Mouse (Mus musculus): ENCODE data around the gene Tnfsf13b. TPM values are rescaled to one million over a fixed set of nuclear protein-coding genes. Genes with fewer than 3 reads are reported as not detected.

The Tnfsf13b gene
- polyA plus RNA-seq (2015; fragmentation: Nextera tagmentation; extraction: Ambion mirVana) = 0.23 and 0.52 TPM in 2 replicates

GRCm38 (mm10) chr8:10006156-10006985 lies at the start of gene Tnfsf13b:
Tnfsf13b (plus strand) TSS chr8:10006467.
- Histone ChIP-seq H3K4me1 (ENCODE audit: control insufficient read depth, insufficient read depth, low read length) (peaks cover 4% of the 10 kb centered on the region; the same call in 1 of the 2 replicates), H3K9me3 (replicated peaks; ENCODE audit: control insufficient read depth, low read length, poor library complexity, severe bottlenecking) (no peaks in the 10 kb centered on the region), H3K27ac (ENCODE audit: low read length) (no peak within 1 kb of the TSS), H3K4me2 (ENCODE audit: low read length) (peak within 1 kb of the TSS; percentile 78), H3K27me3 (ENCODE audit: control insufficient read depth, insufficient read depth, low read depth, low read length) (peaks cover 4% of the 10 kb centered on the region; the same call in 1 of the 2 replicates), H3K9ac (ENCODE audit: low read depth, low read length) (peak within 1 kb of the TSS; percentile 65), H3K4me3 (ENCODE audit: low read depth, low read length) (peak within 1 kb of the TSS; percentile 45), H3K36me3 (ENCODE audit: control insufficient read depth, insufficient read depth, low read length) (no peaks in the 10 kb centered on the region)
- no peak for ATAC-seq
- 83% methylated on average over 16 of the region's 16 CpGs for WGBS

DNA sequence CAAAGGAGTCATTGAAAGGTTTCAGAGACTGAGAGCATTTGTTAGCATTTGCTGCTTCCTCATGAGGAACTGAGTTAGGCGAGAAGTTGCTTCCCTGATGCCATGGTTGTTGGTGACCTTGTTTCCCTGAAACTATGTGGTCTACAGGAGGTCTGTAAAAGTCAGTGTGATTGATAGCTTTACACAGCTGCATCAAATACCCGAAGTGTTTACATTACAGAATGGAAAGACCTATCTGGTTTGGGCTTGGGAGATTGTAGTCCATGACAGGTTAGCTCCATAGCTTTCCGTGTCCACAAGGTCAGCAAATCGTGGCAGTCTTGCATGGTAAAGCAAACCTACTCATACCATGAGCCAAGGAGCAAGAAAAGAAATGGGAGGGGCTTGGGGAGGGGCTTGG lies 47.9 kb upstream of the Tnfsf13b start:
- no peak overlapping the region for H3K9ac ChIP-seq (ENCODE audit: low read depth, low read length)
- H3K9me3 ChIP-seq (replicated peaks; ENCODE audit: control insufficient read depth, low read length, poor library complexity, severe bottlenecking) = no peaks in the 10 kb centered on the region
- H3K4me1 ChIP-seq (ENCODE audit: control insufficient read depth, insufficient read depth, low read length) = no peaks in the 10 kb centered on the region
- 76% methylated on average over 4 of the region's 4 CpGs for WGBS
- H3K36me3 ChIP-seq (ENCODE audit: control insufficient read depth, insufficient read depth, low read length) = no peaks in the 10 kb centered on the region
- H3K27me3 ChIP-seq (ENCODE audit: control insufficient read depth, insufficient read depth, low read depth, low read length) = no peaks in the 10 kb centered on the region
- no peak overlapping the region for H3K4me2 ChIP-seq (ENCODE audit: low read length)
- ATAC-seq = no peak
- no peak overlapping the region for H3K27ac ChIP-seq (ENCODE audit: low read length)
- no peak overlapping the region for H3K4me3 ChIP-seq (ENCODE audit: low read depth, low read length)

DNA sequence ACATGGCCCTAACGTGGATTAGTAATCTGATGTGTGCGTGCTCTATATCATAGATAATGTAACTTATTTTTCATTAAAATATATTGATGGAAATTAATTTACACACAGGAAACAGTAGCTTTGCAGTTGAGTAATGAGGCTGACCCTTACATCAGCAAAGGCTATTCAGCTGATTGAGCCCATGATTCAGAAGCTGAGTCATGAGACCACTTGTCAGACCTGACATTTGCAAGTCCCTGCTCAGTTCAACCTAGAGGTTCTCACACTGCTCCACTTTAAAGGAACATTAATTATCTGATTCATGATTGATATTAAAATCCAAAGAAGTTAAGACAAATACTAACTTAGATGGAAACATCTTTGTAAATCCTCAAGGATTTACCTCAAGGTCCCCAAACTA lies 46.3 kb upstream of the Tnfsf13b start:
- Histone ChIP-seq H3K9me3 (replicated peaks; ENCODE audit: control insufficient read depth, low read length, poor library complexity, severe bottlenecking) (no peaks in the 10 kb centered on the region), H3K9ac (ENCODE audit: low read depth, low read length) (no peak overlapping the region), H3K27me3 (ENCODE audit: control insufficient read depth, insufficient read depth, low read depth, low read length) (no peaks in the 10 kb centered on the region), H3K4me3 (ENCODE audit: low read depth, low read length) (no peak overlapping the region), H3K4me1 (ENCODE audit: control insufficient read depth, insufficient read depth, low read length) (no peaks in the 10 kb centered on the region), H3K36me3 (ENCODE audit: control insufficient read depth, insufficient read depth, low read length) (no peaks in the 10 kb centered on the region), H3K27ac (ENCODE audit: low read length) (no peak overlapping the region), H3K4me2 (ENCODE audit: low read length) (no peak overlapping the region)
- 94% methylated on average over 2 of the region's 2 CpGs for WGBS
- ATAC-seq = no peak

- no peak overlapping the region for H3K27ac ChIP-seq (ENCODE audit: low read length)
- no peak overlapping the region for H3K4me2 ChIP-seq (ENCODE audit: low read length)
- no peak overlapping the region for H3K4me3 ChIP-seq (ENCODE audit: low read depth, low read length)
- peaks cover 9% of the 10 kb centered on the region for H3K4me1 ChIP-seq (ENCODE audit: control insufficient read depth, insufficient read depth, low read length)
- H3K9ac ChIP-seq (ENCODE audit: low read depth, low read length) = no peak overlapping the region
- H3K27me3 ChIP-seq (ENCODE audit: control insufficient read depth, insufficient read depth, low read depth, low read length) = no peaks in the 10 kb centered on the region
- peaks cover 18% of the 10 kb centered on the region for H3K36me3 ChIP-seq (ENCODE audit: control insufficient read depth, insufficient read depth, low read length)
- no peaks in the 10 kb centered on the region for H3K9me3 ChIP-seq (replicated peaks; ENCODE audit: control insufficient read depth, low read length, poor library complexity, severe bottlenecking)
- 97% methylated on average over 9 of the region's 9 CpGs for WGBS
- no peak for ATAC-seq
Measured at GRCm38 (mm10) chr8:9971866-9972265, 34.4 kb upstream of the Tnfsf13b start.

DNA sequence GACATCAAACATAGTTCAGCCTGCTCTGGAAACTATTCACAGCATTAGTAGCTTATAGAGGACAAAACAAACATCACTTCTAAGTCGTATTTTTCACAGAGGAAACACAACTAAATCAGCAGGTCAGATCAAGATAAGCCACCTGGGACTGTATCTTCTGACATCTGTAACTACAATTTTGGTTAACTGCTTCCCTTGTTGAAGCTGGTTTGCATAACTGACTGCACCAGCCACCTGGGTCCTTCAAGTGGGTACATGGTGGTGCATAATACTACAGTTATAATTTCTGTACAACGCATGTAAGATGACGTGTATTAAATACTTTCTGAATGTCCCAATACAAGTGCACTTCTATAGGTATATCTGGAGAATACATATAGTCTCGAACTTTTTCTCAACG lies 31.0 kb upstream of the Tnfsf13b start:
- Histone ChIP-seq H3K27ac (ENCODE audit: low read length) (no peak overlapping the region), H3K36me3 (ENCODE audit: control insufficient read depth, insufficient read depth, low read length) (peaks cover 18% of the 10 kb centered on the region), H3K27me3 (ENCODE audit: control insufficient read depth, insufficient read depth, low read depth, low read length) (no peaks in the 10 kb centered on the region), H3K4me2 (ENCODE audit: low read length) (peak overlapping the region; percentile 78), H3K9ac (ENCODE audit: low read depth, low read length) (peak overlapping the region; percentile 75; the same call in 1 of the 2 replicates), H3K4me3 (ENCODE audit: low read depth, low read length) (peak overlapping the region; percentile 81), H3K4me1 (ENCODE audit: control insufficient read depth, insufficient read depth, low read length) (peaks cover 30% of the 10 kb centered on the region), H3K9me3 (replicated peaks; ENCODE audit: control insufficient read depth, low read length, poor library complexity, severe bottlenecking) (no peaks in the 10 kb centered on the region)
- no peak for ATAC-seq
- 49% methylated on average over 5 of the region's 5 CpGs for WGBS

- peak; percentile 96 for ATAC-seq
- H3K4me2 ChIP-seq (ENCODE audit: low read length) = peak overlapping the region; percentile 78
- under 1% methylated on average over 47 of the region's 47 CpGs for WGBS
- no peaks in the 10 kb centered on the region for H3K27me3 ChIP-seq (ENCODE audit: control insufficient read depth, insufficient read depth, low read depth, low read length)
- peak overlapping the region; percentile 75 for H3K9ac ChIP-seq (ENCODE audit: low read depth, low read length)
- H3K27ac ChIP-seq (ENCODE audit: low read length) = peak overlapping the region; percentile 69
- peaks cover 18% of the 10 kb centered on the region for H3K36me3 ChIP-seq (ENCODE audit: control insufficient read depth, insufficient read depth, low read length)
- H3K4me1 ChIP-seq (ENCODE audit: control insufficient read depth, insufficient read depth, low read length) = peaks cover 30% of the 10 kb centered on the region
- peak overlapping the region; percentile 81 for H3K4me3 ChIP-seq (ENCODE audit: low read depth, low read length)
- no peaks in the 10 kb centered on the region for H3K9me3 ChIP-seq (replicated peaks; ENCODE audit: control insufficient read depth, low read length, poor library complexity, severe bottlenecking)
Measured at GRCm38 (mm10) chr8:9975898-9976611, 30.2 kb upstream of the Tnfsf13b start.

- Histone ChIP-seq H3K9me3 (replicated peaks; ENCODE audit: control insufficient read depth, low read length, poor library complexity, severe bottlenecking) (no peaks in the 10 kb centered on the region), H3K36me3 (ENCODE audit: control insufficient read depth, insufficient read depth, low read length) (peaks cover 12% of the 10 kb centered on the region), H3K9ac (ENCODE audit: low read depth, low read length) (peak overlapping the region; percentile 43; the same call in 1 of the 2 replicates), H3K4me3 (ENCODE audit: low read depth, low read length) (peak overlapping the region; percentile 67), H3K4me2 (ENCODE audit: low read length) (peak overlapping the region; percentile 58), H3K27ac (ENCODE audit: low read length) (peak overlapping the region; percentile 47; the same call in 1 of the 2 replicates), H3K27me3 (ENCODE audit: control insufficient read depth, insufficient read depth, low read depth, low read length) (no peaks in the 10 kb centered on the region), H3K4me1 (ENCODE audit: control insufficient read depth, insufficient read depth, low read length) (peaks cover 30% of the 10 kb centered on the region)
- 54% methylated on average over 15 of the region's 15 CpGs for WGBS
- peak; percentile 1; the same call in 1 of the 2 replicates for ATAC-seq
Measured at GRCm38 (mm10) chr8:9977016-9977415, 29.3 kb upstream of the Tnfsf13b start.

GRCm38 (mm10) chr8:9977573-9978314 lies 28.5 kb upstream of the Tnfsf13b start, which contains the start of the genes Lig4 and Abhd13:
Lig4 (minus strand) TSS chr8:9977686.
Abhd13 (plus strand) TSS chr8:9977707.
- H3K4me1 ChIP-seq (ENCODE audit: control insufficient read depth, insufficient read depth, low read length) = peaks cover 30% of the 10 kb centered on the region
- peak within 1 kb of the TSS; percentile 67 for H3K4me3 ChIP-seq (ENCODE audit: low read depth, low read length)
- H3K36me3 ChIP-seq (ENCODE audit: control insufficient read depth, insufficient read depth, low read length) = peaks cover 5% of the 10 kb centered on the region
- no peaks in the 10 kb centered on the region for H3K9me3 ChIP-seq (replicated peaks; ENCODE audit: control insufficient read depth, low read length, poor library complexity, severe bottlenecking)
- peak within 1 kb of the TSS; percentile 58 for H3K4me2 ChIP-seq (ENCODE audit: low read length)
- under 1% methylated on average over 45 of the region's 68 CpGs for WGBS
- peak within 1 kb of the TSS; percentile 91 for H3K9ac ChIP-seq (ENCODE audit: low read depth, low read length)
- peak; percentile 59 for ATAC-seq
- H3K27me3 ChIP-seq (ENCODE audit: control insufficient read depth, insufficient read depth, low read depth, low read length) = no peaks in the 10 kb centered on the region
- H3K27ac ChIP-seq (ENCODE audit: low read length) = peak within 1 kb of the TSS; percentile 84

Data from midbrain, embryonic 16.5 days (tissue).